Mouse (Mus musculus) adrenal gland, postnatal 10 days (tissue): ENCODE results near the gene Hes2. TPM values are rescaled to one million over a fixed set of nuclear protein-coding genes. Genes with fewer than 3 reads are reported as not detected.

Experiments
- DNase-seq: peaks from one replicate; pipeline ENCODE4 v3.0.0; 2021; ENCODE audit warnings: mixed read lengths
- total RNA-seq, 2 experiments: library from RNA; stranded (reverse); gene quantifications; 2 replicates each; pipeline ENCODE4 v1.2.3; 2021

The Hes2 gene
- total RNA-seq, 2 experiments from 2014 or later = not detected

- no peak for DNase-seq
Measured at GRCm38 (mm10) chr4:152160748-152161147, 2.1 kb downstream of the Hes2 start.

- no peak for DNase-seq
Measured at GRCm38 (mm10) chr4:152161601-152162000, 2.9 kb downstream of the Hes2 start.

- no peak for DNase-seq
Measured at GRCm38 (mm10) chr4:152162748-152163147, 4.1 kb downstream of the Hes2 start.

GRCm38 (mm10) chr4:152165036-152165931, 6.6 kb downstream of the Hes2 start:
- peak; percentile 84 for DNase-seq

GRCm38 (mm10) chr4:152168052-152168451, 9.4 kb downstream of the Hes2 start:
- DNase-seq = no peak

- DNase-seq = no peak
Measured at GRCm38 (mm10) chr4:152169103-152169502, 10.4 kb downstream of the Hes2 start.

GRCm38 (mm10) chr4:152170286-152170685, 11.6 kb downstream of the Hes2 start:
- no peak for DNase-seq

GRCm38 (mm10) chr4:152171543-152171942, 12.9 kb downstream of the Hes2 start:
- no peak for DNase-seq

GRCm38 (mm10) chr4:152173041-152173440, 14.4 kb downstream of the Hes2 start:
- DNase-seq = peak; percentile 87

- no peak for DNase-seq
Measured at GRCm38 (mm10) chr4:152173956-152174355, 15.3 kb downstream of the Hes2 start.

GRCm38 (mm10) chr4:152176638-152177037, 18.0 kb downstream of the Hes2 start:
- no peak for DNase-seq

- no peak for DNase-seq
Measured at GRCm38 (mm10) chr4:152177174-152177536, 18.5 kb downstream of the Hes2 start.

- peak; percentile 96 for DNase-seq
Measured at GRCm38 (mm10) chr4:152177537-152178343, 19.1 kb downstream of the Hes2 start, which contains the start of gene Acot7. Gene Acot7 (plus strand): TSS chr4:152178134.

GRCm38 (mm10) chr4:152178344-152178864, 19.7 kb downstream of the Hes2 start:
- peak; percentile 67 for DNase-seq

GRCm38 (mm10) chr4:152178916-152179705, 20.4 kb downstream of the Hes2 start:
- no peak for DNase-seq

GRCm38 (mm10) chr4:152179946-152180660, 21.4 kb downstream of the Hes2 start:
- DNase-seq = no peak

- no peak for DNase-seq
Measured at GRCm38 (mm10) chr4:152182205-152182604, 23.5 kb downstream of the Hes2 start.

- DNase-seq = no peak
Measured at GRCm38 (mm10) chr4:152184353-152185035, 25.8 kb downstream of the Hes2 start.

GRCm38 (mm10) chr4:152185137-152185509, 26.5 kb downstream of the Hes2 start:
- no peak for DNase-seq

- DNase-seq = no peak
Measured at GRCm38 (mm10) chr4:152185510-152186204, 27.0 kb downstream of the Hes2 start.
